Mouse (Mus musculus) central nervous system, embryonic 14 days (tissue): ENCODE measurements around the gene Per2. TPM values are rescaled to one million over a fixed set of nuclear protein-coding genes. Genes with fewer than 3 reads are reported as not detected.

Source experiments
- polyA plus RNA-seq: library from polyadenylated mRNA; depleted of rRNA; stranded (reverse); fragments of >200 nt; gene quantifications from 2 replicates; pipeline ENCODE4 v1.2.3, GENCODE M21; 2012; rRNA removed

Gene Per2
- 8.1 and 8.2 TPM in 2 replicates for polyA plus RNA-seq

DNA sequence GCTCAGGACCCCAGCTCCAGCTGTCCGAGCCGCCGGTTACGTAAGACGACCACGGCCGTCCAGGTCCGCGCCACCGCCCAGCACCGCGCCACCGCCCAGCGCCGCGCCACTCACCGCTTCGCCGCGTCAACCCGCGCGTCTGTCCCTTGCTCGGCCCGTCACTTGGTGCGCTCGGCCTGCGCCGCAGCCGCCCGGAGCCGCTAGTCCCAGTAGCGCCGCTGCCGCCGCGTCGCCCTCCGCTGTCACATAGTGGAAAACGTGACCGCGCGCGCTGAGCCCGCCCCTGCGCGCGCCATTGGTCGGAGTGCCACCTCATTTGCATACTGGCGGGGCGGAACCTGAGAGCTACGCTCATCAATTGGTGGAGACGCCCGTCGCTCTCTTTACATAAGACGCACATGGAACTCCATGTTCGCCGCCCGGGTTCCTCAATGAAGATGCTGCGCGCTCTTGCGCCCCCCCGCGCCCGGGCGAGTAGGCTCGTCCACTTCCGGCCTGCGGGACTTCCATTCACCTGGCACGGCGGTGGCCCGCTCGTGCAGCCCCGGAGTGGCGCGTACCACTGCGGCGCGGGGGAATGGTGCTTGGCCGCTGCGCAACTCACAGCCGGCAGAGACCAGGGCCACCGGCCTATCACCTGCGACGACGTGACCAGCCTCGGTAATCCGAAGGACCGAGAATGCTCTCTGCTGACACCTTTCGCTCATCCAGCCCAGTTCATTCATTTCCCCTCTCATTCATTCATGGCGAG is at the start of gene Per2:
Gene Per2, minus strand, starts transcription at position 266 of the 751 bp plus-strand sequence.

DNA sequence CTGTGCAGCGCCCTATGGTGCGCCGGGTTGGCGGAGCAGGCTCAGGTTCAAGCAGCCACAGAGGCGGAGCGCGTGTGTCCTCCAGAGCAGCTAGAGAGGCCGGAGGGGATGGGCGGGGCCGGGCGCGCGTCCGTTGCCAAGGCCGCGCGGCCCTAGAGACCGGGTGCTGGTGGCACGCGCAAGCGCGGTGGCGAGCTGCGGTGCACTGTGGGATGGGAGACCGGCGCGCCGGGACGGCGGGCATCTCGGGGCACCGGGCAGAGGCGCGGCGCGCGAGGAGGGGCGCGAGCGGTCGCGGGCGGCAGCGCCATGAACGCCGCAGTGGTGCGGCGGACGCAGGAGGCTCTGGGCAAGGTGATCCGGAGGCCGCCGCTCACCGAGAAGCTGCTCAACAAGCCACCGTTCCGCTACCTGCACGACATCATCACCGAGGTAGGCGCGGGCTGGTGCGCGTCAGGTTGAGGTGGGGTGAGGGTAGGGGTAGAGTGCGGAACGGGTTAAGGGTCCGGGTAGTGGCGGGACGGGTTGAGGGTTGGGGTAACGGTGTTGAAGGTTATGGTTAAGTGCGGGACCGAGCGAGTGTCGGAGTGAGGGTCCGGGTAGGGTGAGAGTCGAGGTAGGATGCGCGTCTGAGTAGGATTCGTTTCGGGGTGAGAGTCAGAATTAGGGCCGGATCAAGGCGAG is 35.5 kb upstream of the Per2 start, which contains the start of gene Traf3ip1:
Gene Traf3ip1, plus strand, starts transcription at position 191 of the 684 bp plus-strand sequence.

DNA sequence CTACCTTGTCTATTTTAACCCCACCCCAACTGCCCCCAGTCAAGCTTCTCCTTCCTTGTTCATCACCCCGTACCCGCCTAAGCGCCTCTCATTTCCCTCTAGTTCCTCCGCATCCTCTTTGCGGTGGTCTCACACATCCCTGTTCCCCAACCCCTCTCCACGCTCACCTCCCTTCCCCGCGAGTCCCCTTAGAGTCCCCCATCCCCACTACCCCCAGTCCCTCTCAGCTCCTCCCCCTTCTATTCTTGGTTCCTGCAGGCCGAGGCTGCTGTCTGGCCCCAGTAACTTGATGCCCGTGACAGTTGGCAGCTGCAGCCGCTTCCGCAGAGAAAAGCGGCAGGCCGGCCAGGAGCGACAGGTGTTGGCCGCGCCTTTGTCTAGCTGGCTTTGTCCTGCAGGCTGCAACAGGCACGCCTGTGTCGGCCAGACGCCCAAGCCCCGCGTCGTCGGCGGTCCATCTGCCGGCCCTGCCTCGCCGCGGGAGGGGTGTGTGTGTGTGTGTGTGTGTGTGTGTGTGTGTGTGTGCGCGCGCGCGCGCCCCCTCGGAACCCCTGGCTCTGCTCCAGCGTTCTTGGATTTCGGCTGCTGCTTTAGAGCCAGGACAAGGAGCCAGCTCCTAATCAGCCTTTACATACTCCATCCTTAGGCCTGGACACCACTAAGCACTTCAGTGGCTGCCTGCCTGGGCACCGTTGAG is 45.1 kb downstream of the Per2 start, which contains the start of gene Hes6:
Gene Hes6, minus strand, starts transcription at position 141 of the 697 bp plus-strand sequence.

DNA sequence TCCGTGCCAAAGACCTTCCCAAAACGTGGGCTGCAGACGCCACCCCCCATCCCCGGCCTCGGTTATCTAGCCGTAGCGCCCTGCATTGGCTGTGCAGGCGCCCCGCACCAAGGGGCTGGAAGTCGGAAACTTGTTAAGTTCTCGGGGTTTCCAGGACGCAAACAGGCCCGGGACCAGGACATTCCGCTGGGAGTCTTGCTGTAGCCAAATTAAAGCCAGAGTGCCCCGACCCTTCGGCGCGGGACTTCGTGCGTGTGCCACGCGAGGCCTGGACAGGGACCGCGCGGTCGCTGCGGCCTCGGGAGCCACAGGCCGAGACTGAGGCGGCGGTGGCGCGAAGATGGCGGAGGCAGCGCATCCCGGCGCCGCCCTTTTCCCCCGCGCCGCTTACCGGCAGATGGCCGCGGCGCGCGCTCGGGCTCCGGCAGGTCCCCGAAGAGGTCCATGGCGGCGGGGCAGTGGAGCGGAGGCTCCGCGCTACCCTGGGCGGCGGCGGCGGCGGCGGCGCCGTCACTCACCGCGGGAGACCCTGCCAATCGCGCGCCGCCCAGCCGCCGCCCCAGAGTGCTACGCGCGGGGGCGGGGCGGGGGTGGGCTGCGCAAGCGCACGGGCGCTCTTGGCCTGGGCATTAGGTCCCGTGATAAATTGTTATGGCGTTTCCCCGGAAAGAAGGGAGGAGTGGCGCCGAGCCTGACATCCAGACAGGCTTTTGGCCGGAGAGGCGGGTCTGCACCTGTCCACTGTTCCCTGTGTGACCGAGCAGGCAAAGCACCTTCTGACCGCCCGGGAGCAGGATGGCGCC is 60.7 kb downstream of the Per2 start, which contains the start of gene Ilkap:
Gene Ilkap, minus strand, starts transcription at position 556 of the 803 bp plus-strand sequence.

DNA sequence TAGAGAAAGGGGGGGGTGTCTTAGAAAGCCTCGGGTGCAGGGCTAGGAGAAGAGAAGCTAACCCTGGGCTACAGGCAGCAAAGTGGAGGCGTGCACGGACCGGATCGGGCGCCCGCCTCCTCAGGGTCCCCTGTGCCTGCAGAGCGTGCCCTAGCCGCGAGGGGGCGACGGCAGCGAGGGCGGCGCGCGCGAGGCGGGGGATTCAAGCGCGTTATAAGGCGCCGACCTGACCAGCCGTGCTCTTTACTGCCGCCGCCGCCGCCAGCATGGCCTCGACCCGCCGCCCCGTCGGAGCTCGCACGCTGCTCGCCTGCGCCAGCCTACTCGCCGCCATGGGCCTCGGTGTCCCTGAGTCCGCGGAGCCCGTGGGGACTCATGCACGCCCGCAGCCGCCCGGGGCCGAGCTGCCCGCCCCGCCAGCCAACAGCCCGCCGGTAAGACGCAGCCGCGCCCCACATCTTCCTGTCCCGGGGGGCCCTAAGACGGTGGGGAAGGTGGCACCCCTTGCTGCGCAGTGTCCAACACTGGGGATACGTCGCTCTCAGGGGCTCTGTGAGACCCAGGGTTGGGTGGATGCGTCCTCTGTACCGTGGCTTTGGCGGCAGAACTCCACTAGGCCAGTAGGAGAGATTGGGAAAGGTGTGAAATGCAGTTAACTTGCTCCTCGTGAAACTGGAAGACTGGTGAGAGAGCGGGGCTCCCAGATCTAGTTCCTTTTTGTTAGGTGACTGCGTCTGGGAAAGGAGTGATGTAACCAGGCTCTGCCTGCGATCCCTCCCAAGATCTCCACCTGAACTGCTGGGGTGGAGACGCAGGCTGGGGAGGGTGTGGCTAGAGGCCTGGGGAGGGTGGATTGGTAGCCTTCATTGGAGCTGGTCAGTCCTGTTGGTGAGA is 92.7 kb downstream of the Per2 start, which contains the start of gene Erfe:
Gene Erfe, plus strand, starts transcription at position 216 of the 894 bp plus-strand sequence.

Other genes starting within 250 kb of the Per2 start
- gene Ube2f, start 209.0 kb downstream of the Per2 start, polyA plus RNA-seq, result 61.0 and 63.6 TPM in 2 replicates
- gene Scly, start 161.0 kb downstream of the Per2 start, polyA plus RNA-seq, result 11.5 and 12.3 TPM in 2 replicates
- 0.09 and 0.10 TPM in 2 replicates for gene Espnl, start 137.2 kb downstream of the Per2 start, polyA plus RNA-seq
- 0.12 and 0.85 TPM in 2 replicates for gene Klhl30, start 108.3 kb downstream of the Per2 start, polyA plus RNA-seq
- gene Erfe, start 92.9 kb downstream of the Per2 start, polyA plus RNA-seq, result 0.34 and 0.58 TPM in 2 replicates
- gene Ilkap, start 60.5 kb downstream of the Per2 start, polyA plus RNA-seq, result 153 and 156 TPM in 2 replicates
- 148 and 184 TPM in 2 replicates for gene Hes6, start 45.3 kb downstream of the Per2 start, polyA plus RNA-seq
- gene Traf3ip1, start 35.3 kb upstream of the Per2 start, polyA plus RNA-seq, result 20.9 TPM in 2 replicates
- 13.3 and 14.7 TPM in 2 replicates for gene Asb1, start 81.2 kb upstream of the Per2 start, polyA plus RNA-seq